Mouse (Mus musculus) adipocyte (in vitro differentiated cells): Measurements from ENCODE around the gene Adgrf3.

Experiments used
- DNase-seq: peaks from one replicate; pipeline ENCODE4 v3.0.0-alpha.2; 2016; ENCODE audit warnings: low spot score

Adgrf3 gene

DNA sequence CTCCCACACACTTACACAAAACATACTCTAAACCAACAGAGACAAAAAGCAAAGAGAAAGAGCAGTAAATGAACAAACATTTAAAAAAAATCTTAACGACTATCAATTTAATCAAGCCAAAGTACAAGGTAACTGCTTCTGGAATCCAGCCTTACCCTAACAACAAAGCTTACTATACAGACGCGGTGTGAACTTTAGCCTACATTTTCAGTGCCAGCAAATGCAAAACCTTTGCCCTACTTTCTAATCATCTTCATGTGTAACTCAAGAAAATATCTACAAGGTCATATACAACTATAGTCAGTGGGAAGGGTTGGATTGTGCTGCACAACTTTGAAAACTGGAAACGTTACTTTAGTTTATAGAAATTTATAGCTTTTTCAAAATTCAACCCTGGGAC is 53.5 kb downstream of the Adgrf3 start:
- no peak for DNase-seq

- DNase-seq, result no peak
These were observed 57.2 kb downstream of the Adgrf3 start for GRCm38 (mm10) chr5:30148133-30148920.

- DNase-seq, result no peak
These were observed 59.0 kb downstream of the Adgrf3 start for GRCm38 (mm10) chr5:30146526-30146925.
